Mouse (Mus musculus): ENCODE measurements around the gene Cblc.
A peak's percentile ranks its signal among the peaks of the same experiment; 100 is the strongest.

Cblc gene

GRCm38 (mm10) chr7:19796697-19797588, at the start of gene Cblc:
TSS of gene Cblc (minus strand) at chr7:19796809.
- DNase-seq (ENCODE audit: low spot score in 2 of 2), result peak; percentile 79 to 89

- peak; percentile 38 to 59 for DNase-seq (ENCODE audit: low spot score in 2 of 2)
These were observed 48.0 kb upstream of the Cblc start for GRCm38 (mm10) chr7:19844521-19845171.

- DNase-seq (ENCODE audit: low spot score in 2 of 2), result peak; percentile 66 to 81
These were observed 47.0 kb upstream of the Cblc start for GRCm38 (mm10) chr7:19843561-19843960.

- no peak for DNase-seq (ENCODE audit: low spot score in 2 of 2)
These were observed 46.4 kb upstream of the Cblc start for GRCm38 (mm10) chr7:19842885-19843504.

GRCm38 (mm10) chr7:19841686-19842413, 45.2 kb upstream of the Cblc start:
- no peak for DNase-seq (ENCODE audit: low spot score in 2 of 2)

- DNase-seq (ENCODE audit: low spot score in 2 of 2), result no peak
These were observed 44.3 kb upstream of the Cblc start for GRCm38 (mm10) chr7:19840936-19841335.

- DNase-seq (ENCODE audit: low spot score in 2 of 2), result no peak
These were observed 43.8 kb upstream of the Cblc start for GRCm38 (mm10) chr7:19840371-19840770.

- no peak for DNase-seq (ENCODE audit: low spot score in 2 of 2)
These were observed 40.2 kb upstream of the Cblc start for GRCm38 (mm10) chr7:19836843-19837242.

GRCm38 (mm10) chr7:19834055-19834454, 37.4 kb upstream of the Cblc start:
- DNase-seq (ENCODE audit: low spot score in 2 of 2), result no peak

- no peak for DNase-seq (ENCODE audit: low spot score in 2 of 2)
These were observed 35.2 kb upstream of the Cblc start for GRCm38 (mm10) chr7:19831837-19832236.

GRCm38 (mm10) chr7:19830682-19831156, 34.1 kb upstream of the Cblc start:
- DNase-seq (ENCODE audit: low spot score in 2 of 2), result no peak

GRCm38 (mm10) chr7:19829694-19830093, 33.1 kb upstream of the Cblc start:
- DNase-seq (ENCODE audit: low spot score in 2 of 2), result no peak

GRCm38 (mm10) chr7:19826756-19827155, 30.1 kb upstream of the Cblc start:
- DNase-seq (ENCODE audit: low spot score in 2 of 2), result no peak

GRCm38 (mm10) chr7:19824182-19824973, 27.8 kb upstream of the Cblc start:
- peak; percentile 80 to 82 for DNase-seq (ENCODE audit: low spot score in 2 of 2)

GRCm38 (mm10) chr7:19823256-19824181, 26.9 kb upstream of the Cblc start:
- DNase-seq (ENCODE audit: low spot score in 2 of 2), result no peak

GRCm38 (mm10) chr7:19822604-19823058, 26.0 kb upstream of the Cblc start, which contains the start of gene Bcl3:
TSS of gene Bcl3 (minus strand) at chr7:19822770.
- DNase-seq (ENCODE audit: low spot score in 2 of 2), result peak; percentile 84

- no peak for DNase-seq (ENCODE audit: low spot score in 2 of 2)
These were observed 25.6 kb upstream of the Cblc start for GRCm38 (mm10) chr7:19822193-19822592.

GRCm38 (mm10) chr7:19821633-19822032, 25.0 kb upstream of the Cblc start:
- no peak for DNase-seq (ENCODE audit: low spot score in 2 of 2)

- DNase-seq (ENCODE audit: low spot score in 2 of 2), result no peak
These were observed 23.9 kb upstream of the Cblc start for GRCm38 (mm10) chr7:19820347-19821048.

Data from natural killer cell, adult 2 months (primary cell).